Mouse (Mus musculus) ovary, postnatal 10 days (tissue): Measurements from ENCODE around the gene Ercc2.

Experiments used
- DNase-seq: peaks from one replicate; pipeline ENCODE4 v3.0.0; 2022; ENCODE audit warnings: low spot score

The Ercc2 gene

DNA sequence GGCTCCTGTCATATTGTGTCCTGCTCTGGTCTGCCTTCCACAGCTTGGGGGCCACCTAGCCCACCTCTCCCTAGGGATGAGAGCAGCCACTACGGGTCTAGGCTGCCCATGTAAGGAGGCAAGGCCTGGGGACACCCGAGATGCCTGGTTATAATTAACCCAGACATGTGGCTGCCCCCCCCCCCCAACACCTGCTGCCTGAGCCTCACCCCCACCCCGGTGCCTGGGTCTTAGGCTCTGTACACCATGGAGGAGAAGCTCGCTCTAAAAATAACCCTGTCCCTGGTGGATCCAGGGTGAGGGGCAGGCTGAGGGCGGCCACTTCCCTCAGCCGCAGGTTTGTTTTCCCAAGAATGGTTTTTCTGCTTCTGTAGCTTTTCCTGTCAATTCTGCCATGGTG is 27.9 kb downstream of the Ercc2 start:
- DNase-seq = no peak

DNA sequence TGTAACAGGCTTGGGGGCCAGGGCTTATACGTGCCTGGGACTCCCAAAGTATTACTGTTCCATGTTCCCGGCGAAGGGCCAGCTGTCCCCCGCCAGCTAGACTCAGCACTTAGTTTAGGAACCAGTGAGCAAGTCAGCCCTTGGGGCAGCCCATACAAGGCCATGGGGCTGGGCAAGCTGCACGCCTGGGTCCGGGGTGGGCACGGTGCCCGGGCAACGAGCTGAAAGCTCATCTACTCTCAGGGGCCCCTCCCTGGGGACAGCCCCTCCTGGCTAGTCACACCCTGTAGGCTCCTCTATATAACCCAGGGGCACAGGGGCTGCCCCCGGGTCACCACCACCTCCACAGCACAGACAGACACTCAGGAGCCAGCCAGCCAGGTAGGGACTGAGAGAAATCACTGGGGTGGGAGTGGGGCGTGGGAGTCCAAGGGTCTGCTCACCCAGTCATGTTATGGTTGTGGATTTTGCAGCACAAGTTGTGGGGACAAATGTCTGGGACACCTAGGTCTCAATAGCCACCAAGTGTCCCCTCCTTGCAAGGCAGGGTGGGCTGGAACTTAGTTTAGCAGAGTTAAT is 29.0 kb downstream of the Ercc2 start:
- DNase-seq = no peak

- DNase-seq = no peak
These were observed 30.0 kb downstream of the Ercc2 start for GRCm38 (mm10) chr7:19411783-19412182.

GRCm38 (mm10) chr7:19413525-19413924 is 31.7 kb downstream of the Ercc2 start:
- no peak for DNase-seq

DNA sequence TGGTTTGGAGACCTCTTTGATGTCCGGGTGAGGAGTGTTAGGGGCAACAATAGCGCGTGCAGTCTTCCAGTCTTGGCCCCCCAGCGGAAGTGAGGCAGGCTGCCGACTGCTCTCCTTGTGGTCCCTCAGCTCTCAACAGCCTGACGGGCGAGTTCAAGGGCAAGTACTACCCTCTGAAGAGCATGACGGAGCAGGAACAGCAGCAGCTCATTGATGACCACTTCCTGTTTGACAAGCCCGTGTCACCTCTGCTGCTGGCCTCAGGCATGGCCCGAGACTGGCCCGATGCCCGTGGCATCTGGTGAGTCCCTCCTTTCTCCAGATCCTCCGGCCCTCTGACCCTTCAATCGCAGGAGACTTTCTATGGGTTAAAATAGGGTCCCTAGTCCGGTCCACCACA is 34.8 kb downstream of the Ercc2 start:
- no peak for DNase-seq

- no peak for DNase-seq
These were observed 38.3 kb downstream of the Ercc2 start for GRCm38 (mm10) chr7:19420121-19420520.

GRCm38 (mm10) chr7:19420821-19421636 is 39.2 kb downstream of the Ercc2 start:
- DNase-seq = peak; percentile 39

DNA sequence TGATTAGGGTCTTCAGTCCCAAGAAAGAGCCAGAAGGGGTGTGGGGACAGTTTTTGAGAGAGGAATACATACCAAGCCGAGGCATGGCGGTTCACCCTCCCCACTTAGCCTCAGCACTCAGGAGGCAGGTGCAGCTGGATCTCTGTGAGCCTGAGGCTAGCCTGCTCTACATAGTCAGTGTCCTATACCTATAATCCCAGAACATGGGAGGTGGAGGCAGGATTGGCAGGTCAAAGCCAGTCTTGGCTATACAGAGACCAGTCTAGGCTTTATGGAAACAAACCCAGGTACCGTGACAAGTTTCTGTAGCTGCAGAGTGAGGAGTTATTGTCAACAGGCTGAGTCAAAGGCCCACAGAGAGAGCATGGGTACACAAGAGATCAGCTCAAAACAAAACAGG is 41.3 kb downstream of the Ercc2 start:
- no peak for DNase-seq

DNA sequence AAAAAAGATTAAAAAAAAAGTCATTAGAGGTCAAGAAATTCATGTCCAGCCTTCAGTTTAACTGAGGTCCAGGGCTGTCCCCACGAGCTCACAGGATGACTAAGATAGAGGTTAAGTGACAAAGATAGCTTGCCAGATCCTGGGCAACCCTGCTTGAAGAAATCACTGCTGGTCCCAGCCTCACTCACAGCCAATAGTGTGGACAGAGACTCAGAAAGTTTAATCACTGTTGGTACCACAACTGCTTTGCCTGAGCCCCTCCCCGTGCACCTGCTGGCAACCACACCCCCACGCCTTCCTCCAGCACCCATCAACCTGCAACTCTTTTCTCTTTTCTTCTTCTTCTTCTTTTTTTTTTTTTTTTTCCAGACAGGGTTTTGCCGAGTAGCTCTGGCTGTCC is 42.2 kb downstream of the Ercc2 start:
- no peak for DNase-seq

DNA sequence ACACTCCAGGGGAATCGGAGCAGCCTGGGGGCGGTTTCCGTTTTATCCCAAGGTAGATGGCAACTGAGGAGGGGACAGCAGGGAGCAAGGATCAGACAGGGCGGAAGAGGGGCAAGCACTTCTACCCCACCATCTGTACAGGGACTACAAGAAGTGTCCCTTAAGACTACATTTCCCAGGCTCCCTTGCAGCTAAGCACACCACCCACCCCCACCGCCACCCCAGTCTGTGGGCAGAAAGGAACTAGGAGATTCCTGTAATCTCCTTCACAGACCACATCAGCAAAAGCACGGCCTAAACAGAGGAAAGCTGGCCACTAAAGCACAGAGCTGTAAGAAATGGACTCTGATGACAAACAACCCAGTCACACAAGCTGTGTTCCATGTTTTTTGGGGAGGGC is 44.5 kb downstream of the Ercc2 start:
- no peak for DNase-seq

GRCm38 (mm10) chr7:19426888-19427287 is 45.1 kb downstream of the Ercc2 start:
- no peak for DNase-seq

GRCm38 (mm10) chr7:19427999-19428650 is 46.3 kb downstream of the Ercc2 start:
- DNase-seq = no peak

GRCm38 (mm10) chr7:19429726-19430125 is 47.9 kb downstream of the Ercc2 start:
- DNase-seq = no peak

DNA sequence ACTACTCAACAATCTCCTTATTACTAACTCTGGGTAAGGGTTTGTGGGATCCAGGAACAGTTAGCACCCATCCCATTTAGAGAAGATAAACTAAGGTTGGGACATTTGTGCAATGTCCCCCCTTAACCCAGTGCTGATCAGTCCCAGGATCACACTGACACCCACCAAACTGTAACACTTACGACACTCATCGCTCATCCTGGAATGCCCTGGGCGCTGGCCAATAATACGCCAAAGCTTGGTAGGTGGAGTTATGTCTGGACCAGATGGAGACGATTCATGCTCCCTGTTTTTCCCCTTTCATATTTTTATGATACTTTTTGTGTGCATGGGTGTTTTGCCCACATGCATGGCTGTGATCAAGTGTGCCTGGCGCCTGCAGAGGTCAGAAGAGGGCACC is 48.6 kb downstream of the Ercc2 start:
- DNase-seq = no peak

- no peak for DNase-seq
These were observed 50.7 kb downstream of the Ercc2 start for GRCm38 (mm10) chr7:19432475-19432874.

GRCm38 (mm10) chr7:19436276-19436675 is 54.5 kb downstream of the Ercc2 start:
- no peak for DNase-seq

DNA sequence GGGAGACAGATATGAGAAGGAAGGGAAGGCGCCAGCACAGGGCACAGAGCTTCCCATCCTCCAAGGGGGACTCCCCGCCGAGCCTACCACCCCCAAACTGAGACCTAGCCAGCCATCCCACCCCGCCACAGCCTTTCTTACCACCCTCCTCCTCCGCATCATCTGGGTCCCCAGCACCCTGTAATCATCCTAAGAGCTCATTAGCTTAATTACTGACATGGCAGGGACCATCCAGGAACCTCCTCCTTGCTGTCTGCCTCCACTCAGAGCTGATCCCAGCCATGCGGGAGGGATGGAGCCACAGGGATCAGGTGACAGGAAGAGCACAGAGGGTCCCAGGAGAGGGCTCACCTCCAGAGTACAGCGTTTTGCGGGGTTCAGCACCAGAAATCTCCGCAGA is 55.2 kb downstream of the Ercc2 start:
- DNase-seq = no peak

DNA sequence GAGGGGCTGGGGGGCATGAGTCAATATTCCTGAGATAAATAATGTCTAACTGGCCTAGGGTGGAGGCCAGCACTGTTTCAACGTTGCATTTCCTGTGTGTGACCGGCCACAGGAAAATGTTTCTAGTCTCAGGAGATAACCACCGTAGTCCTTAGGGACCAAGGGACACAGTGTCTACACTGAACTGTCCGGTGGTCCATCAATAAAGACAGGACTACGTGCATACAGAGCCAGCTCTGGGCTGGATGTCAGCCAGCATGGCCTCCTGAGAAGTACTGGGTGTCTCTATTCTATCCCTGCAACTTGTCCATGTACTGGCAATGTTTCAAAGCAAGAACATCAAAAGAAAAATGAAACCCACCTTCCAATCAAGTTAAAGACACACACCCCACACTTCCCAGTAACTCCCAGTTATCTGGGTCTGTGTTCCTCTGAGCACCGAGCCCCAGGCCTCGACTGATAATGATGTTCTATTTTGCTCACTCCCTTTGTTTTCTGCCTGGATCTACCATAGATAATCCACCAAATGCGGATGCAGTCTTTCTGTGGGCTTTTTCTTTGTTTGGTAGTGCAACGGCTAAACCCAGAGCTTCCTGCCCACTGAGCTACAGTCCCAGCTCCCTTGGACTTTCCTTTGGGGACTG is 59.8 kb downstream of the Ercc2 start:
- no peak for DNase-seq

DNA sequence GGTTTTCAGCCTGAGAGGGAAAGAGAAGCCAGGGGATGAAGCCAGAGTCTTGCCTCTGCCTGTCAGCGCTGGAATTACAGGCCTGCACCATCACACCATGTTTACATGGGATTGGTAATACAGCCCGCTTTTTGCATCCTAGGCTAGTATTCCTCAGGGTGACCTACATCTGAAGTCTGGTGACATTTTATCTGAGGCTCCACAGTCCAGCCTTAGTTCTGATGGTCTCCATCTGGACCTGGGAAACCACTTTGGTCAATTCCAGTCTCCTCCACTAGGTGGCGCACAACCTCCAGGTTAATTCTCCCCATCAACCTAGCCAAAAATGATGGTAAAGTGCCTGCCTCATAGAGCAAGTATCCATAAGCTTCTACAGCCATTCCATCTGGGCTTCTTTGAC is 61.5 kb downstream of the Ercc2 start:
- peak; percentile 82 for DNase-seq

DNA sequence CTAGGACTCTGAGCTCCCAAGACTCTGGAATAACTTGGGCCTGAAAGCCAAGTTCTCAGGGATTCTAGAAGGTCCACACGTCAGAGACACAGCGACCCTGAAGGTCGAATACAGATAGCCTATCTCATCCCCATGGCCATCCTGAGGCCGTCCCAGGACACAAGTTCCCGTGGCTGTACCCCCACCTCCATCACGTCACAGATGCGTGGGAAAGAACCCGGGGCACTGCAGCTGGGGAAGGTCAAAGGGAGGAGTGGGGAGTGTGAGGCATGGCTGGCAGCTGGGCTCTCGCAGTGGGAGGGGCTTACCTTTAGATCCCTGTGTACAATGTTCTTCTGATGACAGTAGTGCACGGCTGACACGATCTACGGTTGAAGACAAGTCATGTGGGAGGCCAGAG is 63.0 kb downstream of the Ercc2 start:
- DNase-seq = no peak
